ENCODE assay signal across 14 mouse cellular contexts in genomic region chr9:74961073-74961575, GRCm38 (mm10). TPM values are rescaled to one million over a fixed set of nuclear protein-coding genes. Genes with fewer than 3 reads are reported as not detected.
DNase-seq lines count a peak whose midpoint lies in the region; ATAC-seq and TF ChIP-seq lines count a peak whose summit lies in the region.
"Had no signal": no experiment of that assay in that cellular context is flagged by ENCODE, and none has a peak within 500 bp of the region (broad histone marks: within the 10 kb centered on the region; RNA-seq: fewer than 3 reads in every experiment).

No protein-coding gene starts in this region.

- peaks cover 16% of the 10 kb centered on the region for H3K4me1 ChIP-seq in heart, embryonic 10.5 days
- no peaks in the 10 kb centered on the region for H3K4me1 ChIP-seq in heart, adult 2 months (ENCODE audit: control insufficient read depth, insufficient read depth, low read length)
- H3K4me1 ChIP-seq in hindbrain, embryonic 11.5 days (replicated peaks; ENCODE audit: control insufficient read depth, insufficient read depth, low read length) = peaks cover 3% of the 10 kb centered on the region; the same call in 1 of the 2 replicates
- no peaks in the 10 kb centered on the region for H3K4me1 ChIP-seq in midbrain, postnatal 0 days (ENCODE audit: insufficient read depth, low read length)
- H3K4me1 ChIP-seq: stomach, embryonic 15.5 days had no signal

- H3K9ac ChIP-seq in heart, adult 2 months (ENCODE audit: low read depth, low read length) = no peak overlapping the region
- H3K9ac ChIP-seq in hindbrain, embryonic 11.5 days (ENCODE audit: low read depth, low read length) = 0 out of 2 replicates have a peak overlapping the region, but pooled peaks have one; percentile 25
- peak overlapping the region; percentile 10; the same call in 1 of the 2 replicates for H3K9ac ChIP-seq in midbrain, postnatal 0 days (replicated peaks; ENCODE audit: low read length, poor library complexity, severe bottlenecking)
- H3K9ac ChIP-seq: stomach, embryonic 15.5 days had no signal

- no peak for TF ChIP-seq CTCF in heart, adult 2 months (IDR thresholded peaks at IDR 0.05)
- no peak for TF ChIP-seq CTCF in midbrain, postnatal 0 days (IDR thresholded peaks at IDR 0.05)

- TF ChIP-seq EP300 in heart, adult 2 months (IDR thresholded peaks at IDR 0.05; ENCODE audit: insufficient read depth, low read depth, low read length) = no peak

- no peak overlapping the region for H3K27ac ChIP-seq in heart, embryonic 10.5 days
- H3K27ac ChIP-seq in heart, adult 2 months = no peak overlapping the region
- H3K27ac ChIP-seq in hindbrain, embryonic 11.5 days (ENCODE audit: low read depth, low read length) = peak overlapping the region; percentile 71
- H3K27ac ChIP-seq in midbrain, postnatal 0 days (ENCODE audit: low read depth, low read length) = no peak overlapping the region
- H3K27ac ChIP-seq: gastrocnemius, adult 2 months; stomach, embryonic 15.5 days had no signal

- intact Hi-C loops in heart, adult 2 months (cut with DNase I) = no loop called here

- peak overlapping the region; percentile 29 for H3K4me3 ChIP-seq in heart, embryonic 10.5 days
- no peak overlapping the region for H3K4me3 ChIP-seq in heart, adult 2 months
- no peak overlapping the region for H3K4me3 ChIP-seq in hindbrain, embryonic 11.5 days (ENCODE audit: low read depth, low read length)
- no peak overlapping the region for H3K4me3 ChIP-seq in midbrain, postnatal 0 days (ENCODE audit: low read depth, low read length)
- H3K4me3 ChIP-seq: gastrocnemius, adult 2 months; megakaryocyte, embryonic 14.5 days; stomach, embryonic 15.5 days had no signal

- H3K9me3 ChIP-seq in heart, embryonic 10.5 days = no peaks in the 10 kb centered on the region
- no peaks in the 10 kb centered on the region for H3K9me3 ChIP-seq in hindbrain, embryonic 11.5 days (ENCODE audit: control insufficient read depth, low read length)
- no peaks in the 10 kb centered on the region for H3K9me3 ChIP-seq in midbrain, postnatal 0 days (ENCODE audit: low read length)
- H3K9me3 ChIP-seq: stomach, embryonic 15.5 days had no signal

- no peak for TF ChIP-seq POLR2A in heart, adult 2 months (IDR thresholded peaks at IDR 0.05; ENCODE audit: insufficient read depth, low read depth, low read length)

- no peak for DNase-seq in heart, embryonic 10.5 days (ENCODE audit: low spot score)
- no peak for DNase-seq in heart, adult 2 months
- DNase-seq in embryo, embryonic 10.5 days (ENCODE audit: low spot score) = peak; percentile 59
- peak; percentile 54 for DNase-seq in hindbrain, embryonic 11.5 days (ENCODE audit: low spot score)
- no peak for DNase-seq in midbrain, postnatal 0 days (ENCODE audit: low spot score)
- no peak for DNase-seq in urinary bladder, postnatal 4 days (ENCODE audit: low spot score in 2 of 2)
- no peak for DNase-seq in spleen, postnatal 10 days (ENCODE audit: low spot score in 2 of 2)
- no peak for DNase-seq in urinary bladder, postnatal 14 days (ENCODE audit: low spot score)
- DNase-seq: gastrocnemius, adult 2 months; liver had no signal

- peak; percentile 72 for ATAC-seq in hindbrain, embryonic 11.5 days (ENCODE audit: low FRiP score)
- ATAC-seq in midbrain, postnatal 0 days (ENCODE audit: low FRiP score) = no peak
- ATAC-seq: intestine, embryonic 16.5 days; Patski had no signal

- peaks cover 4% of the 10 kb centered on the region; the same call in 1 of the 2 replicates for H3K36me3 ChIP-seq in heart, embryonic 10.5 days
- H3K36me3 ChIP-seq in heart, adult 2 months (ENCODE audit: control insufficient read depth, insufficient read depth, low read length) = peaks cover under 1% of the 10 kb centered on the region
- H3K36me3 ChIP-seq in hindbrain, embryonic 11.5 days (ENCODE audit: control insufficient read depth, insufficient read depth, low read length) = no peaks in the 10 kb centered on the region
- H3K36me3 ChIP-seq in midbrain, postnatal 0 days (ENCODE audit: insufficient read depth, low read length) = peaks cover 3% of the 10 kb centered on the region; the same call in 1 of the 2 replicates

- H3K4me2 ChIP-seq in hindbrain, embryonic 11.5 days (replicated peaks; ENCODE audit: low read depth, low read length) = peak overlapping the region; percentile 12; the same call in 1 of the 2 replicates
- H3K4me2 ChIP-seq in midbrain, postnatal 0 days (ENCODE audit: low read depth, low read length, poor library complexity, severe bottlenecking) = peak overlapping the region; percentile 10; the same call in 1 of the 2 replicates
- H3K4me2 ChIP-seq: stomach, embryonic 15.5 days had no signal

- 16% methylated on average over 14 of the region's 14 CpGs for WGBS in heart, embryonic 10.5 days
- 53% methylated on average over 14 of the region's 14 CpGs for WGBS in heart, adult 2 months
- 8% methylated on average over 14 of the region's 14 CpGs for WGBS in hindbrain, embryonic 11.5 days
- WGBS in midbrain, postnatal 0 days = 10% methylated on average over 14 of the region's 14 CpGs

- H3K79me2 ChIP-seq in heart, adult 2 months (replicated peaks; ENCODE audit: control insufficient read depth, insufficient read depth, low read length) = no peaks in the 10 kb centered on the region

- H3K27me3 ChIP-seq in heart, embryonic 10.5 days (ENCODE audit: insufficient read depth, poor library complexity, severe bottlenecking) = no peaks in the 10 kb centered on the region
- no peaks in the 10 kb centered on the region for H3K27me3 ChIP-seq in heart, adult 2 months (ENCODE audit: control insufficient read depth, insufficient read depth, low read length)
- no peaks in the 10 kb centered on the region for H3K27me3 ChIP-seq in hindbrain, embryonic 11.5 days (ENCODE audit: control insufficient read depth, insufficient read depth, low read length)
- H3K27me3 ChIP-seq in midbrain, postnatal 0 days (ENCODE audit: insufficient read depth, low read length) = no peaks in the 10 kb centered on the region
- H3K27me3 ChIP-seq: megakaryocyte, embryonic 14.5 days; Patski; stomach, embryonic 15.5 days had no signal

RNA-seq across cellular contexts. Expression of gene Fam214a, which starts 8.4 kb away (rescaled TPM):
- polyA plus RNA-seq in heart, embryonic 10.5 days (2016; fragmentation: Nextera tagmentation; extraction: Ambion mirVana) = 7.3 and 9.2 TPM in 2 replicates
- 10 to 100 TPM; 20.6 to 30.2 TPM for total RNA-seq in heart, adult 2 months (2021)
- 10.7 and 16.5 TPM in 2 replicates for polyA plus RNA-seq in heart, adult 2 months (2012; rRNA removed)
- 17.9 and 18.7 TPM in 2 replicates for polyA plus RNA-seq in hindbrain, embryonic 11.5 days (2014; fragmentation: Nextera tagmentation; extraction: Ambion mirVana)
- total RNA-seq in midbrain, postnatal 0 days (2014; rRNA removed) = 32.3 and 36.0 TPM in 2 replicates
- 18.2 and 18.9 TPM in 2 replicates for polyA plus RNA-seq in midbrain, postnatal 0 days (2015; fragmentation: Nextera tagmentation; extraction: Ambion mirVana)

Comparison
In these comparisons a context has a peak if more than half of its experiments do, and no peak if none do; other contexts are left out.
1. DNase-seq: peak in embryo, embryonic 10.5 days (single experiment) and hindbrain, embryonic 11.5 days (single experiment); none in heart, embryonic 10.5 days (single experiment), heart, adult 2 months (0 of 2), midbrain, postnatal 0 days (single experiment), urinary bladder, postnatal 4 days (0 of 2), spleen, postnatal 10 days (0 of 2) and urinary bladder, postnatal 14 days (single experiment).